Mouse (Mus musculus) thymus, adult 2 months (tissue): ENCODE data around the gene Myh4. TPM values are rescaled to one million over a fixed set of nuclear protein-coding genes. Genes with fewer than 3 reads are reported as not detected.

Source experiments
- DNase-seq: peaks from one replicate; pipeline ENCODE4 v3.0.0; 2021
- H3K27ac ChIP-seq: fragments of 200-500 bp; 2 replicates; pipeline ENCODE4 v1.5.1; 2012; ENCODE audit warnings: low read length, control low read depth; ENCODE audit not compliant: control insufficient read depth, insufficient read depth
- H3K27me3 ChIP-seq: fragments of 200-500 bp; 2 replicates; pipeline ENCODE4 v1.6.1; 2012; ENCODE audit warnings: mild to moderate bottlenecking, low read length, moderate library complexity, mixed read lengths; ENCODE audit not compliant: control insufficient read depth, insufficient read depth
- H3K36me3 ChIP-seq: fragments of 200-500 bp; 2 replicates; pipeline ENCODE4 v1.6.1; 2012; ENCODE audit warnings: mild to moderate bottlenecking, low read length, moderate library complexity; ENCODE audit not compliant: control insufficient read depth, insufficient read depth
- H3K4me1 ChIP-seq: fragments of 200-500 bp; replicated peaks from 2 replicates; pipeline ENCODE4 v1.6.1; 2012; ENCODE audit warnings: low read length; ENCODE audit not compliant: control insufficient read depth, insufficient read depth
- H3K4me3 ChIP-seq: fragments of 200-500 bp; 2 replicates; pipeline ENCODE4 v1.5.1; 2012; ENCODE audit warnings: mild to moderate bottlenecking, low read length, control low read depth, moderate library complexity; ENCODE audit not compliant: control insufficient read depth, insufficient read depth
- CTCF ChIP-seq: fragments of 200-500 bp; IDR thresholded peaks from 2 replicates; pipeline ENCODE4 v1.5.1; 2012; ENCODE audit warnings: mild to moderate bottlenecking, control low read depth, low read length, moderate library complexity, borderline replicate concordance; ENCODE audit not compliant: control insufficient read depth, poor library complexity, insufficient read depth; ENCODE audit errors: extremely low read depth
- POLR2A ChIP-seq: fragments of 200-500 bp; IDR thresholded peaks from 2 replicates; pipeline ENCODE4 v1.6.1; 2012; ENCODE audit warnings: mild to moderate bottlenecking, low read length, control low read depth, moderate library complexity; ENCODE audit not compliant: control insufficient read depth, poor library complexity, insufficient read depth; ENCODE audit errors: extremely low read depth
- WGBS: fragments of 180-500 bp; shearing (Covaris S2); methylation state at CpG from one replicate; pipeline ENCODE4 v1.1.7; 2018; 5-methylcytosine and 5-hydroxymethylcytosine counted together
- polyA plus RNA-seq: library from polyadenylated mRNA; depleted of rRNA; stranded (reverse); fragments of >200 nt; gene quantifications from 2 replicates; pipeline ENCODE4 v1.2.3, GENCODE M21; 2012; rRNA removed

Gene Myh4
- polyA plus RNA-seq, 1 experiment: 0.19 TPM

GRCm38 (mm10) chr11:67241051-67241450, 3.2 kb downstream of the Myh4 start:
- H3K4me1 ChIP-seq: no peaks in the 10 kb centered on the region
- H3K4me3 ChIP-seq: no peak overlapping the region
- H3K27me3 ChIP-seq: no peaks in the 10 kb centered on the region
- TF ChIP-seq CTCF (no peak), POLR2A (no peak)
- 93% methylated on average over 6 of the region's 6 CpGs for WGBS
- H3K36me3 ChIP-seq: no peaks in the 10 kb centered on the region
- no peak overlapping the region for H3K27ac ChIP-seq
- no peak for DNase-seq

GRCm38 (mm10) chr11:67253691-67254090, 15.9 kb downstream of the Myh4 start:
- no peak for DNase-seq
- H3K27ac ChIP-seq: no peak overlapping the region
- no peak overlapping the region for H3K4me3 ChIP-seq
- H3K4me1 ChIP-seq: no peaks in the 10 kb centered on the region
- 92% methylated on average over 4 of the region's 4 CpGs for WGBS
- TF ChIP-seq CTCF: no peak
- TF ChIP-seq POLR2A: no peak
- no peaks in the 10 kb centered on the region for H3K27me3 ChIP-seq
- H3K36me3 ChIP-seq: no peaks in the 10 kb centered on the region

DNA sequence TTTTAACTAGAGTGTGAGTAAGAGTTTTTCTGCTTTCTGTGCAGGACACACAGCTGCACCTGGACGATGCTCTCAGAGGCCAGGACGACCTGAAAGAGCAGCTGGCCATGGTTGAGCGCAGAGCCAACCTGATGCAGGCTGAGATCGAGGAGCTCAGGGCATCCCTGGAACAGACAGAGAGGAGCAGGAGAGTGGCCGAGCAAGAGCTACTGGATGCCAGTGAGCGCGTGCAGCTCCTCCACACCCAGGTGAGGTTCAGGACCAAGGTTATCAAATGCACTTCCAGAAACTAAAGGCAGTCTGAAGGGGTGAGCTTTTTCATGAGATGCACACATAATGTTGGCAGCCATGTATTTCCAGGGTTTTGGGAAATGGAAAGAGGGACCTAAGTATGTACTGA, 19.2 kb downstream of the Myh4 start:
- no peaks in the 10 kb centered on the region for H3K4me1 ChIP-seq
- H3K27ac ChIP-seq: no peak overlapping the region
- no peak overlapping the region for H3K4me3 ChIP-seq
- TF ChIP-seq CTCF: no peak
- no peak for TF ChIP-seq POLR2A
- 87% methylated on average over 7 of the region's 7 CpGs for WGBS
- no peaks in the 10 kb centered on the region for H3K36me3 ChIP-seq
- DNase-seq: no peak
- no peaks in the 10 kb centered on the region for H3K27me3 ChIP-seq

DNA sequence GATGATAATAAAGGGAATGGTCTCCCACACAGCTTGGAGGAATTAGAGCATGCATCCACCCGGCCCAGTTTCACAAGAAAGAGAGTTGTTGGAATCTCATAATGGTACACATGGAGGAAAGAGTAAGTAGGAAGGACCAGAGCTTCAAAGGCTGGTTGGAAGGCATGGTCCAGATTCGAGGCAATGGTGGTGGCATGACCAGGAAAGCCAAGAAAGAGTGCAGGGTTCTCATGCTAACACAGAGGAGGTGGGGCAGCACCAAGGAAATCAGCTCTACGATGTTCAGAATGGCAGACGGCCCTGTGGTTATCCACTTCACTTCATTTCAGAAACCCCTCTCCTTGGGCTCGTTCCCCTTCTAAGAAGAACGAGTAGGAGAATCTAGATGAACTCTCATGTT, 23.1 kb downstream of the Myh4 start:
- H3K4me3 ChIP-seq: no peak overlapping the region
- DNase-seq: no peak
- WGBS: 80% methylated on average over 6 of the region's 6 CpGs
- no peaks in the 10 kb centered on the region for H3K27me3 ChIP-seq
- TF ChIP-seq CTCF: no peak
- TF ChIP-seq POLR2A: no peak
- no peaks in the 10 kb centered on the region for H3K36me3 ChIP-seq
- H3K4me1 ChIP-seq: no peaks in the 10 kb centered on the region
- H3K27ac ChIP-seq: no peak overlapping the region

- WGBS: 91% methylated on average over 10 of the region's 10 CpGs
- no peak for DNase-seq
- Histone ChIP-seq H3K36me3 (no peaks in the 10 kb centered on the region), H3K4me1 (no peaks in the 10 kb centered on the region), H3K4me3 (no peak within 1 kb of the TSS), H3K27me3 (no peaks in the 10 kb centered on the region), H3K27ac (no peak within 1 kb of the TSS)
- TF ChIP-seq CTCF (no peak), POLR2A (no peak)
These were observed 38.9 kb downstream of the Myh4 start, which contains the start of gene Myh8 for GRCm38 (mm10) chr11:67276601-67277174. Gene Myh8 (plus strand): TSS chr11:67277124.

DNA sequence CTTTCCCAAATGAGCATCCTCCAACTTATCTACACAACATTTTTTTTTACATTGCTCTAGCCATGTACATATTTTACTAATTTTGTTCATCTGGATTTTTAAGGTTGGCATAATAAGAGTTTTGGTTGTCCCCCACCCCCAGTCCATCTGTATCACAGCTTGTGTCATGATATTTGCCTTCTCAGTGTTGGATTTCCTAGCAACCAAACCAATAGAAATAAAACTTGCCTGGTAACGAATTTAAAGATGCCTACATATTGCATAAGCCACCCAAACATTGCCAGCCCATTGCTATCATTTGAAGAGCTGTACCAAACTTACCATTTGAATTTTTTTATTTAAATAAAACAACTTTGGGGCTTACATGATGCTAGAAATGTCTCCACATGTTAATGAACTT, 55.6 kb downstream of the Myh4 start:
- no peak overlapping the region for H3K27ac ChIP-seq
- no peaks in the 10 kb centered on the region for H3K27me3 ChIP-seq
- TF ChIP-seq POLR2A: no peak
- no peak for TF ChIP-seq CTCF
- DNase-seq: no peak
- no peaks in the 10 kb centered on the region for H3K4me1 ChIP-seq
- 75% methylated on average over 1 of the region's 1 CpGs for WGBS
- H3K36me3 ChIP-seq: no peaks in the 10 kb centered on the region
- no peak overlapping the region for H3K4me3 ChIP-seq

Other genes starting within 250 kb of the Myh4 start
- 0.45 and 0.54 TPM in 2 replicates for gene Tmem220, start 212.9 kb upstream of the Myh4 start, polyA plus RNA-seq
- 18.8 and 26.2 TPM in 2 replicates for gene Adprm, start 185.4 kb upstream of the Myh4 start, polyA plus RNA-seq
- 3.8 and 4.4 TPM in 2 replicates for gene Sco1, start 185.4 kb upstream of the Myh4 start, polyA plus RNA-seq
- gene Myh3, start 159.7 kb upstream of the Myh4 start, polyA plus RNA-seq: 0.14 and 0.18 TPM in 2 replicates
- 0.03 TPM in 1 of 2 replicates, not detected in the other for gene Myh2, start 67.0 kb upstream of the Myh4 start, polyA plus RNA-seq
- gene Myh1, start 38.0 kb upstream of the Myh4 start, polyA plus RNA-seq: 0.04 and 0.09 TPM in 2 replicates
- gene Myh8, start 39.1 kb downstream of the Myh4 start, polyA plus RNA-seq: 0.03 and 0.04 TPM in 2 replicates
- 0.03 and 0.17 TPM in 2 replicates for gene Myh13, start 83.6 kb downstream of the Myh4 start, polyA plus RNA-seq
- 5.0 TPM in 2 replicates for gene Gas7, start 217.4 kb downstream of the Myh4 start, polyA plus RNA-seq